Mouse (Mus musculus) B cell, adult 2 months (primary cell): ENCODE results near the gene Apol9b.

Source experiments
- DNase-seq, 2 experiments: peaks; one replicate each; pipeline ENCODE4 v3.0.0; 2022

The Apol9b gene

DNA sequence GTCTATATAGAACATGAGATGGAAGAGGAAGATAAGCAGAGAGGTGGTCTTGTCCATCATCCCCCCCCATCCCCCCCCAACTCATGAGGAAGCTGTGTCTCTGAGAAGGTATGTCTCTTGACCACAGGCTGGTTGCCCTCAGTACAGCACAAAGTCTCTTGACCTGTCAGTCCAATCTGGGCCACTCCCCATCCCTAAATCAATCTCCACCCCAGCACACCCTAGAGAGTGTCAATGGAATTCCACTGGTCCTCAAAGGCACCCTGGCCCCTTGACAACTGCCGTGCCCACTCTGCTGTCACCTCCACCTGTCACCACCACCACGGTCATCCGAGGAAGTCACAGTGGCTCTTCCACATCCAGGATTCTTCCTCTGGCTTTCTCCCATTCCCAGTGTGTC lies 19.6 kb downstream of the Apol9b start:
- DNase-seq: no peak

DNA sequence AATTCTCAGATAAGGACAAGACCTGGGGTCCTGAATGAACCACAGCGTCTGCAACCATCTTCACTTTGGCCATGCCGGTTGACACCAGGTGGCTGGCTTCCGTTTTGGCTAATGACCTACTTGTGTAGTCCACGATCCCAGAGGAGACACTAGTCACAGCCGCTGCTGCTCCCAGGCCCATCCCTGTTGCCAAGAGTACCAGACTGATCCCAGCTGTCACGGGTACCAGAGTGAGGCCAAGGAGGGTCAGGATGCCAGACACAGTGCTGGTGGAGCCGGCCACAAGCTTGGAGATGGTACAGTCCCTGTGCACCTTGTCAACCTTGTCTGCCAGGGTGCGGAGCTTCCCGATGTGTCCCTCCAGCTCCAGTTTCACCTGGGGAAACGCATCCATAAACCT lies 20.9 kb downstream of the Apol9b start:
- no peak for DNase-seq

DNA sequence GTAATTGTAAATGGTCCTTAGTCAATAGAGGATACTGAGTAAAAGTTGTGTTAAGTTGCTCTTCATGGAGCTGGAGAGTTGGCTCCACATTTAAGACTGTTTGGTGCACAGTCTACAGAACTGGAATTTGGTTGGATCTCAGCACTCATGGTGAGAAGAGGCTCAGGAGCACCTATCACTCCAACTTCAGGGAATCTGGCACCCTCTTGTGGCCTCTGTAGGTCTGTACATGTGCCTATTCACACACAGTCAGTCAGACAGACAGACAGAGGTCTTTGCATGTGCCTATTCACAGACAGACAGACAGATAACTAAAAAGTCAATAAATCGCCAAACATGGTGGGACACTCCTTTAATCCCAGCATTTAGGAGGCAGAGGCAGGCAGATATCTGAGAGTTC lies 21.6 kb downstream of the Apol9b start:
- peak; percentile 52 to 54 for DNase-seq

GRCm38 (mm10) chr15:77752443-77752842 lies 23.6 kb downstream of the Apol9b start:
- no peak for DNase-seq

GRCm38 (mm10) chr15:77755132-77755531 lies 26.3 kb downstream of the Apol9b start:
- no peak for DNase-seq

DNA sequence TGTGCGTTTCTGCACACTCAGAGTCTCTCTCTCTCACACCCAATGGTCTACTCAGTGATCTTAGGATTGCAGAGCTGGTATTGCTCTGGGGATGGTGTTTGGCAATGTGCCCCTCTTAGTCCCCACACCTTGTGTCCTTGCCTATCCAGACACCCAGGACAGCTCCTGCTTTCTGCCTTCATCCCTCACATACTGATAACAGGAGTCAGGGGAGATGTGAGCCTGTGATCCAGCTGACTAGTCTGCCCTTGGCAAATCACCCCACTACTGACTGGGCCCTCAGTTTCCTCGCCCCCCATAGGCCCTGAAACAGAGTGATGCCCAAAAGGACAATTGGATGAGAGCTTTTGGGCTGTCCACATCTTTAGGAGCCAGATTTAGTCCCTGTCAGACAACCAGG lies 27.2 kb downstream of the Apol9b start:
- no peak for DNase-seq

GRCm38 (mm10) chr15:77756848-77757247 lies 28.0 kb downstream of the Apol9b start, which contains the start of gene Apol8:
Gene Apol8 (minus strand): TSS chr15:77757003.
- peak; percentile 69 to 72 for DNase-seq

- no peak for DNase-seq
These were observed 28.9 kb downstream of the Apol9b start for GRCm38 (mm10) chr15:77757586-77758226.

- DNase-seq: no peak
These were observed 31.2 kb downstream of the Apol9b start for GRCm38 (mm10) chr15:77760037-77760436.

DNA sequence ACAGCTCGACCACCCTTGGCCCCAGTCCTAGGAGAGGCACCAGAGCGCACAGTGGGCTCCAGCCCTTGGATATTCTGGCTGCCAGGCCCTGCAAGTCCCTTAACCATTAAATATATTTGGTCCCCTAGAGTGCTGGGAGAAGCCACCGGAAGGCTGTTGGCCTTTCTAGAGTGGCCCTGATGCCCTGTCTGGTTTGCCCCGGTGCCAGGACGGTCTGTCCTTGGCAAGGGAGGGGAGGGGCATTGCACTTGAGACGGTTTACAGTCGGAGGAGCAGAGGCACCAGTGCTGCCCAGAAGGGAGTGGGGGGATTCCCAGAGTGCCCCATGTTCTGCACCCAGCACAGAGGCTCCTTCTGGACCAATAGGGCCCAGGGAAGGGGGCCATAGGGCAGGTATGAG lies 32.2 kb downstream of the Apol9b start:
- no peak for DNase-seq

DNA sequence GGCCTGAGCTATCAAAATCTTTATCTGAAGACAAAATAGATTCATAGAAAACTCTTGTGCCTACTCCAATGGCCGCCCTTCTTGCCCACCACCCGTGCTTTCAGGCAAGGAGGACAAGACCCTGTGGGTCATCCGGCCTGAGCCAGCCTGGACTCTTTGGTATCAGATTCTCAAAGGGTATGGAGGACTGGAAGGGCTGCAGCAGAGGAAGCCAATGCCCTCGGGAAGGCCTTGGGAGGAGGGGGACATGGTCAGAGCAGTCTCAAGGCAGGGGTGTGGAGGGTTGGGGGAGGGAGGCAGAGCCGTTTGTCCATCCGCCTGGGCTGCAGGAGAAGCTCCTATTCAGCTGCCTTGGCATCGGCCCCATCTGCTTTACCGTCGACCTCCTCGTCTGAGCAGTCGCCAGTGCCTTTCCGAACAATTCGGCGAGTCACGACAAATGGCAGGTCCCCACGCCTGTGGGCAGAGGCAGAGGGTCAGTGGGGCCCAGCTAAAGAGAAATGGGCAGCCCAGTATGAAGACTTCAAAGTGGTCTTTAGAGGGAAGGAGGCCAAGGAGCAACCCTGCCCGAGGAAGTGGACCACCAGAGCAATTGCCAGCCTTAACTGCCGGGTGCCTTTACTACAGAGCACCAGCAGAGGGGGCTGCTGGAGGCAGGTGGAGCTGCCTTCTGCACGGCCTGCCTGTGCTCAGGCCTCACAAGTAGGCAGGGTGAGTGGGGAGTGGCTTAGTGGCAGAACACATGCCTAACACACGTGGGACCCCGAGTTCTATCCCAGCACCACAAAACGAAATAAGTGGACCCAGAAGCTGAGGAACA lies 32.9 kb downstream of the Apol9b start:
- peak; percentile 66 to 67 for DNase-seq

- DNase-seq: no peak
These were observed 34.2 kb downstream of the Apol9b start for GRCm38 (mm10) chr15:77763050-77763449.

- no peak for DNase-seq
These were observed 34.9 kb downstream of the Apol9b start for GRCm38 (mm10) chr15:77763702-77764101.

GRCm38 (mm10) chr15:77764391-77765006 lies 35.7 kb downstream of the Apol9b start:
- DNase-seq: no peak

DNA sequence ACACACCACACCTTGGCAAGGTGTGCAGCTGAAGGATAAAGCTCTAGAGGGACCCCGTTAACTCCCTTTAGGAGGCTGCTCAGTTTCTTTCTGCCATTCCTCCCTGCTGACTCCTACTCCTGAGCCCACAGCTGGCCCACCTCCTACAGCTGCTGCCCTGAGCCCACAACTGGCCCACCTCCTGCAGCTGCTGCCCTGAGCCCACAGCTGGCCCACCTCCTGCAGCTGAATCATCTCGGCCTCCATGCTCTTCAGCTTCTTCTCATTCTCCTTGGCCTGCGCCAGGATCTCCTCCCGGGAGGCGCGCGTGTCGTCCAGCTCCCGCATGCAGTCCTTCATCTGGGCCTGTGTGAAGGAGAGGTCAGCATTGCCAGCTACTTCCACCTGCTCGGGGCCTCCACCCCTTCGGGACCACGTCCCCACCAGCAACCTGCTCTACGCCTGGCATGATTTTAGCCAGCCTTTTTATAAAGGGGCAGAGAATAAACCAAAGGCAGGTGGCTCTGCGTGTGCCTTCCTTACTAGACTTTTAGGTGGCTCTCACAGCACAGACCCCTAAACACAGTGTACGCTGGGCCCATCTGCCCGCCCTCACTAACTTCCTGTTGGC lies 36.8 kb downstream of the Apol9b start:
- no peak for DNase-seq

DNA sequence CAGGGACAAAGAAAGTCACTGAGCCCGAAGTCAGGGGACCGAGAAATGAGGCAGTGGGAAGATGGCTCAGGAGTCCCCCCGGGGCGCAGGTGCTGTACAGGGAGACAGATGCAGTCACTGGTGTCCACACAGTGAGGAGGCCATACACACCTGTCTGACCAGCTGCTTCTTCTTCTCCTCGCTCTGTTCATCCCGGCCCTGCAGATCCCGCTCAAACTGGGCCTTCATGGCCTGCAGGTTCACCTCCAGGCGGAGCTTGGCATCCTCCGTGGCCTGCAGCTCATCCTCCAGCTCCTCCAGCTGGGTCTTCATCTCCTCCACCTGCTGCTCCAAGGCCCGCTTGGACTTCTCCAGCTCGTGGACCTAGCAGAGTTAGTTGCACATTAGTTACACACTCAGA lies 38.1 kb downstream of the Apol9b start:
- DNase-seq: no peak

- DNase-seq: no peak
These were observed 41.5 kb downstream of the Apol9b start for GRCm38 (mm10) chr15:77770341-77770740.

DNA sequence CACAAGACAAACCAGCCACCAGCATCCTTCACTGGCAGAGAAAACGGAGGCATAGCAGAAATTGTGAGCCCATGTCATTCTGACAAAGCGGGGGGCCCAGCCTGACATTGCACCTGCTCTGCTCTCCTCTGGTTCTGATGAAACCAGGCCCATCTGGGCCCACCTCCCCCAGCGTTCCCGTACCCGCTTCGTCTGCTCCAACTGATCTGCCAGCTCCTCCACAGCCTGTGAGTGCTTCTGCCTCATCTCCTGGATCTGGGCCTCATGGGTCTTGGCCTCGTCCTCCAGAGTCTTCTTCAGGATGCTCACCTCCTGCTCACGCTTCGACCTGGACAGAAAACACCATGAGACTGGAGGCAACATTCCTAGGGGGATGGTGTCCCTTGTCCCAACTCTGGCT lies 42.1 kb downstream of the Apol9b start:
- no peak for DNase-seq

GRCm38 (mm10) chr15:77773099-77773915 lies 44.5 kb downstream of the Apol9b start:
- no peak for DNase-seq

DNA sequence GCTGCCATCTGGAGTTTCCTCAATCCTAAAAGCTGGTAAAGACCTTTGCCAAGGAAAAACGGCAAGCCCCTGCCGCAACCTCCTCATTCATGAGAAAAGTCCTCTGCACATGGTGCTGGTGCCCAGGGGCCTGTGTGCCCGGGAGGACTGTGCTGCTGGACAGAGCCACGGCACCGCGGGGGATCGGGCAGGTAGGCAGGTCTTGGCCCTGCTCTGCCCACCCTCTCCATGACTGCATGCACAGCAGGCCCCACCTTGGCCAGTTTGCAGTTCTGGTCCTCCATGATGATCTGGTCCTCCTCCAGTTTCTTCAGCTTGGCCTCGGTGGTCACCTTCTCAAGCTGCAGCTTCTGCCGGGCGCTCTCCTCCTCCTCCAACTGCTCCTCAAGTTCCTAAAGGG lies 45.5 kb downstream of the Apol9b start:
- no peak for DNase-seq

- peak; percentile 91 to 92 for DNase-seq
These were observed 46.5 kb downstream of the Apol9b start for GRCm38 (mm10) chr15:77775186-77775963.
